8 mouse cellular contexts compared by ENCODE assay signal in the genomic region with DNA sequence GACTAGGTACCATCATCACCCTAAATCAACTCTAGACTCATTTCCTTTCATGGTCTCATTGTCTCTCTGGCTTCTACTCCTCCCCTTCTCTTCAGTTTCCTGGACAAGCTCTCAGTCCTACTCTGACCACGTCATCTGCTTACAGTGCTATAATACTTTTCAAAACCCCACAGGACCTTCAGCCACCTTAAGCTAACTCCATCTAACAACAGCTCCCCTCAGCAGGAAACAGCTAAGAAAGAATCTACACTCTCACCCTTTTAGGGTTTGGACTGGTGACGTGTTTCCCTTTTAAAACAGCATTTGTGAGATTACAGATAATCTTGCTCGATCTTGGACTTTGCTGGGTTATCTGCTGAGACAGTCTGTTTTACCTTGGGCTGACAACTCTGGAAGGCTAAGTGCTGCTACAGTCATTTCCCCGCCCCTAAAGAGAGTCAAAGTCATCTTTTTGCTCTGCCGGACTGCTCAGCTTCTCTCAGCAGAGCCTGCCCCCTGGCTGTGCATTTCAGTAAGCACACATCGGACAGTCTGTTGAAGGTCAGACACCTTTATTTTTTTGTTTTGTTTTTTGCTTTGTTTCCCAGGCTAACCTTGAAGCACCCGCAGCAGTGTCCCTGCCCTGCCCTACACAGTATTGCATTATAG. TPM values are rescaled to one million over a fixed set of nuclear protein-coding genes. Genes with fewer than 3 reads are reported as not detected.
A peak's percentile ranks its signal among the peaks of the same experiment; 100 is the strongest.
DNase-seq lines count a peak whose midpoint lies in the region; ATAC-seq and TF ChIP-seq lines count a peak whose summit lies in the region.

No protein-coding gene starts in this region.

- peak overlapping the region; percentile 75; the same call in 1 of the 2 replicates for H3K27ac ChIP-seq in kidney, adult 2 months (ENCODE audit: insufficient read depth, low read depth, low read length)
- H3K27ac ChIP-seq in lung, embryonic 14.5 days (ENCODE audit: low read depth), result peak overlapping the region; percentile 10
- H3K27ac ChIP-seq in neural tube, embryonic 15.5 days (replicated peaks), result peak overlapping the region; percentile 41

- ATAC-seq in Patski, result peak; percentile 91
- peak; percentile 88 for ATAC-seq in lung, embryonic 14.5 days (ENCODE audit: insufficient read depth)
- peak; percentile 76; the same call in 1 of the 2 replicates for ATAC-seq in neural tube, embryonic 15.5 days (ENCODE audit: low FRiP score)

- CTCF ChIA-PET in Patski (lab: Charles Lee), result interaction anchor here (0.9 to 3.4 kb wide), 14 partner anchors 8 to 200 kb away, joined by 3 to 15 read pairs (median 4); partner anchors contain the start of genes Mavs and Pank2

- POLR2A ChIA-PET in Patski (lab: Charles Lee), result interaction anchor here (0.6 kb wide), 2 partner anchors 33 to 55 kb away, joined by 5 to 6 read pairs; no protein-coding TSS in a partner anchor

- peak overlapping the region; percentile 18; the same call in 1 of the 2 replicates for H3K4me2 ChIP-seq in lung, embryonic 14.5 days
- peak overlapping the region; percentile 17; the same call in 1 of the 2 replicates for H3K4me2 ChIP-seq in neural tube, embryonic 15.5 days

- DNase-seq in CD4-positive helper T cell, adult 2 months (ENCODE audit: low read depth, low spot score), result peak; percentile 72
- DNase-seq in Patski (ENCODE audit: low read depth, low spot score), result peak; percentile 28
- DNase-seq in embryo, embryonic 11.5 days (ENCODE audit: low read depth, low spot score), result peak; percentile 46
- peak; percentile 63 for DNase-seq in heart, adult 8-10 months (ENCODE audit: low spot score)
- peak; percentile 88 for DNase-seq in kidney, adult 2 months
- peak; percentile 87 for DNase-seq in lung, embryonic 14.5 days
- DNase-seq in urinary bladder, postnatal 25 days (ENCODE audit: low spot score), result peak; percentile 40

- no peaks in the 10 kb centered on the region for H3K9me3 ChIP-seq in lung, embryonic 14.5 days (ENCODE audit: low read depth, low read length)
- H3K9me3 ChIP-seq in neural tube, embryonic 15.5 days (replicated peaks), result no peaks in the 10 kb centered on the region

- TF ChIP-seq POLR2A in kidney, adult 2 months (IDR thresholded peaks at IDR 0.05; ENCODE audit: low read depth, low read length), result no peak

- H3K9ac ChIP-seq in lung, embryonic 14.5 days, result no peak overlapping the region
- H3K9ac ChIP-seq in neural tube, embryonic 15.5 days (replicated peaks), result no peak overlapping the region

- 6% methylated on average over 7 of the region's 7 CpGs for WGBS in kidney, adult 2 months
- WGBS in lung, embryonic 14.5 days, result 14% methylated on average over 7 of the region's 7 CpGs
- 21% methylated on average over 7 of the region's 7 CpGs for WGBS in neural tube, embryonic 15.5 days

- peaks cover 7% of the 10 kb centered on the region; the same call in 1 of the 2 replicates for H3K4me1 ChIP-seq in kidney, adult 2 months (ENCODE audit: control insufficient read depth, insufficient read depth, low read length)
- no peaks in the 10 kb centered on the region for H3K4me1 ChIP-seq in lung, embryonic 14.5 days (ENCODE audit: insufficient read depth)
- peaks cover 11% of the 10 kb centered on the region for H3K4me1 ChIP-seq in neural tube, embryonic 15.5 days

- H3K36me3 ChIP-seq in kidney, adult 2 months (ENCODE audit: control insufficient read depth, insufficient read depth, low read length), result no peaks in the 10 kb centered on the region
- no peaks in the 10 kb centered on the region for H3K36me3 ChIP-seq in lung, embryonic 14.5 days (ENCODE audit: insufficient read depth)
- H3K36me3 ChIP-seq in neural tube, embryonic 15.5 days, result no peaks in the 10 kb centered on the region

- in situ Hi-C loops in Patski (cut with MboI; ENCODE audit: low pct_unique_long_range_greater_than_20kb), result loop anchor here (5.0 kb wide), 3 partner anchors 72 to 292 kb away; partner anchors contain the start of gene Cenpb

- TF ChIP-seq CTCF in Patski (IDR thresholded peaks at IDR 0.05), result peak; percentile 95
- peak; percentile 93 for TF ChIP-seq CTCF in kidney, adult 2 months (conservative IDR thresholded peaks at IDR 0.05; ENCODE audit: insufficient read depth, insufficient read length, low read depth, low read length)
- peak; percentile 87 for TF ChIP-seq CTCF in lung, embryonic 14.5 days (IDR thresholded peaks at IDR 0.05; ENCODE audit: low read depth)

- H3K27me3 ChIP-seq in Patski, result no peaks in the 10 kb centered on the region
- H3K27me3 ChIP-seq in kidney, adult 2 months (replicated peaks; ENCODE audit: control insufficient read depth, insufficient read depth, low read length), result no peaks in the 10 kb centered on the region
- no peaks in the 10 kb centered on the region for H3K27me3 ChIP-seq in lung, embryonic 14.5 days (ENCODE audit: insufficient read depth, low read length)
- no peaks in the 10 kb centered on the region for H3K27me3 ChIP-seq in neural tube, embryonic 15.5 days (replicated peaks)

- no peak overlapping the region for H3K4me3 ChIP-seq in kidney, adult 2 months (ENCODE audit: insufficient read depth, low read depth, low read length)
- no peak overlapping the region for H3K4me3 ChIP-seq in lung, embryonic 14.5 days (ENCODE audit: low read depth, low read length)
- no peak overlapping the region for H3K4me3 ChIP-seq in neural tube, embryonic 15.5 days (replicated peaks)

RNA-seq across cellular contexts. Expression of gene Pank2, which starts 8.5 kb away (rescaled TPM):
- polyA plus RNA-seq in Patski (2021), result 42.8 TPM
- 10 to 100 TPM; 18.0 to 28.0 (median 23.2) TPM for total RNA-seq in heart, adult 8-10 months (2022)
- 13.0 and 13.8 TPM in 2 replicates for polyA plus RNA-seq in kidney, adult 2 months (2012; rRNA removed)
- 51.0 and 51.2 TPM in 2 replicates for polyA plus RNA-seq in lung, embryonic 14.5 days (2014; fragmentation: Nextera tagmentation; extraction: Ambion mirVana)
- polyA plus RNA-seq in neural tube, embryonic 15.5 days (2015; fragmentation: Nextera tagmentation; extraction: Ambion mirVana), result 22.8 and 23.6 TPM in 2 replicates

RNA-seq across cellular contexts. Expression of gene Mavs, which starts 19.9 kb away (rescaled TPM):
- polyA plus RNA-seq in Patski (2021), result 54.5 TPM
- 10 to 100 TPM; 65.6 to 80.8 (median 72.3) TPM for total RNA-seq in heart, adult 8-10 months (2022)
- polyA plus RNA-seq in kidney, adult 2 months (2012; rRNA removed), result 119 and 142 TPM in 2 replicates
- polyA plus RNA-seq in lung, embryonic 14.5 days (2014; fragmentation: Nextera tagmentation; extraction: Ambion mirVana), result 16.1 and 16.5 TPM in 2 replicates
- 6.4 and 9.0 TPM in 2 replicates for polyA plus RNA-seq in neural tube, embryonic 15.5 days (2015; fragmentation: Nextera tagmentation; extraction: Ambion mirVana)

RNA-seq across cellular contexts. Expression of gene Ap5s1, which starts 46.9 kb away (rescaled TPM):
- polyA plus RNA-seq in Patski (2021), result 24.7 TPM
- total RNA-seq in heart, adult 8-10 months (2022), result 10 to 100 TPM; 31.8 to 42.6 (median 37.9) TPM
- 48.5 and 51.6 TPM in 2 replicates for polyA plus RNA-seq in kidney, adult 2 months (2012; rRNA removed)
- polyA plus RNA-seq in lung, embryonic 14.5 days (2014; fragmentation: Nextera tagmentation; extraction: Ambion mirVana), result 24.5 and 25.5 TPM in 2 replicates
- 33.6 and 35.2 TPM in 2 replicates for polyA plus RNA-seq in neural tube, embryonic 15.5 days (2015; fragmentation: Nextera tagmentation; extraction: Ambion mirVana)

Comparison
In these comparisons a context has a peak if more than half of its experiments do, and no peak if none do; other contexts are left out.
1. DNase-seq: peak in every context shown above with its lines; median percentile 88 in kidney, adult 2 months; 87 in lung, embryonic 14.5 days; 72 in CD4-positive helper T cell, adult 2 months; 63 in heart, adult 8-10 months; 46 in embryo, embryonic 11.5 days; 40 in urinary bladder, postnatal 25 days; 28 in Patski.
2. H3K27ac ChIP-seq: peak in every context shown above with its lines; median percentile 75 in kidney, adult 2 months; 41 in neural tube, embryonic 15.5 days; 10 in lung, embryonic 14.5 days.